Comparison of ENCODE assay signal across 8 mouse cellular contexts in the genomic region with DNA sequence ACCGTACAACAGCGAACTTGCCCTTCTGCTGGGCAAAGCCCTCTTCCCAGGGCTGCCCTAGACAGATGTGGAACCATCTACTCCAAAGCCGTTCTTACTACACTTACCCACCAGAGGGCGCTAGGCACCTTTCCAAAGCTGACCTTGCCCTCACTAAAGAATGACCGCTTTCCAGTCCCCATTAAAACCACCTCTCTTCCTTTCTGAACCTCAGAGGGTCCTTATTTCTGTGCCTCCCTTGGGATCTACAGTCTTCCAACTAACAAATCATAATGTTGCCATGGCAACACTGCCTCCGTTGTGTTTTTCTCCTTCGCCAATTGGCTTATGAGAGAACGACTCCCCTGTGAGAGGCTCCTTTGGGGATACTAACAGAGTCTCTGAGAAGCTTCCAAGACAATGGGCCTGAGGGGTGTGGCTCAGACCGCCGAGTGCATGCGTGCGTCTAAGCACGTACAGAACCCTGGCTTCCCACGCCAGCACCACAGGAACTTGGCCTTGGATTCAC. TPM values are rescaled to one million over a fixed set of nuclear protein-coding genes. Genes with fewer than 3 reads are reported as not detected.
DNase-seq lines count a peak whose midpoint lies in the region; ATAC-seq and TF ChIP-seq lines count a peak whose summit lies in the region.

No protein-coding gene starts in this region.

- H3K4me3 ChIP-seq in thymus, adult 2 months (ENCODE audit: control insufficient read depth, insufficient read depth, low read length): no peak overlapping the region
- no peak overlapping the region for H3K4me3 ChIP-seq in intestine, embryonic 16.5 days (ENCODE audit: low read length)
- H3K4me3 ChIP-seq in midbrain, embryonic 14.5 days (replicated peaks; ENCODE audit: low read depth, low read length): no peak overlapping the region
- no peak overlapping the region for H3K4me3 ChIP-seq in spleen, adult 2 months (ENCODE audit: extremely low read depth, insufficient read depth, insufficient read length)

- H3K27me3 ChIP-seq in thymus, adult 2 months (ENCODE audit: control insufficient read depth, insufficient read depth, low read length): no peaks in the 10 kb centered on the region
- no peaks in the 10 kb centered on the region for H3K27me3 ChIP-seq in intestine, embryonic 16.5 days (replicated peaks; ENCODE audit: control insufficient read depth, insufficient read depth, low read length)
- H3K27me3 ChIP-seq in midbrain, embryonic 14.5 days (ENCODE audit: control insufficient read depth, insufficient read depth, low read length): no peaks in the 10 kb centered on the region
- H3K27me3 ChIP-seq in spleen, adult 2 months (ENCODE audit: control insufficient read depth, insufficient read depth, low read length): no peaks in the 10 kb centered on the region

- TF ChIP-seq CTCF in thymus, adult 2 months (IDR thresholded peaks at IDR 0.05; ENCODE audit: borderline replicate concordance, control insufficient read depth, extremely low read depth, insufficient read depth, low read length, poor library complexity): no peak
- TF ChIP-seq CTCF in spleen, adult 2 months (IDR thresholded peaks at IDR 0.05; ENCODE audit: extremely low read depth, insufficient read depth, insufficient read length, insufficient replicate concordance): peak; percentile 67; the same call in 1 of the 2 replicates

- no peaks in the 10 kb centered on the region for H3K36me3 ChIP-seq in thymus, adult 2 months (ENCODE audit: control insufficient read depth, insufficient read depth, low read length)
- H3K36me3 ChIP-seq in intestine, embryonic 16.5 days (ENCODE audit: control insufficient read depth, insufficient read depth, low read length): no peaks in the 10 kb centered on the region
- no peaks in the 10 kb centered on the region for H3K36me3 ChIP-seq in midbrain, embryonic 14.5 days (ENCODE audit: control insufficient read depth, insufficient read depth, low read length)
- H3K36me3 ChIP-seq in spleen, adult 2 months (ENCODE audit: control insufficient read depth, insufficient read depth, low read length): no peaks in the 10 kb centered on the region

- peak; percentile 73 for DNase-seq in thymus, adult 2 months
- no peak for DNase-seq in thymus, adult 18-20 months
- peak; percentile 79 for DNase-seq in embryo, embryonic 11 days
- DNase-seq in gastrocnemius, postnatal 4 days (ENCODE audit: low spot score in 2 of 2): peak; percentile 63 to 78
- peak; percentile 71 for DNase-seq in left cerebral cortex, postnatal 4 days
- DNase-seq in midbrain, embryonic 14.5 days: peak; percentile 91
- DNase-seq in spleen, adult 2 months (ENCODE audit: low read depth in 1 of 2, low spot score in 2 of 2): peak; percentile 33 to 69

- H3K4me1 ChIP-seq in thymus, adult 2 months (replicated peaks; ENCODE audit: control insufficient read depth, insufficient read depth, low read length): no peaks in the 10 kb centered on the region
- peaks cover 5% of the 10 kb centered on the region for H3K4me1 ChIP-seq in intestine, embryonic 16.5 days (ENCODE audit: control insufficient read depth, insufficient read depth, low read length)
- H3K4me1 ChIP-seq in midbrain, embryonic 14.5 days (ENCODE audit: control insufficient read depth, insufficient read depth, low read length): peaks cover 9% of the 10 kb centered on the region
- no peaks in the 10 kb centered on the region for H3K4me1 ChIP-seq in spleen, adult 2 months (ENCODE audit: control insufficient read depth, insufficient read depth, insufficient read length)

- TF ChIP-seq POLR2A in thymus, adult 2 months (IDR thresholded peaks at IDR 0.05; ENCODE audit: control insufficient read depth, extremely low read depth, insufficient read depth, low read length, poor library complexity): no peak
- no peak for TF ChIP-seq POLR2A in spleen, adult 2 months (IDR thresholded peaks at IDR 0.05; ENCODE audit: low read depth, low read length)

- intact Hi-C loops in left cerebral cortex, postnatal 4 days (cut with DNase I): no loop called here

- WGBS in thymus, adult 2 months: 30% methylated on average over 14 of the region's 14 CpGs
- 12% methylated on average over 14 of the region's 14 CpGs for WGBS in intestine, embryonic 16.5 days
- WGBS in midbrain, embryonic 14.5 days: 7% methylated on average over 14 of the region's 14 CpGs
- 17% methylated on average over 14 of the region's 14 CpGs for WGBS in spleen, adult 2 months

- H3K4me2 ChIP-seq in intestine, embryonic 16.5 days (ENCODE audit: low read depth, low read length): no peak overlapping the region
- H3K4me2 ChIP-seq in midbrain, embryonic 14.5 days (ENCODE audit: low read length): peak overlapping the region; percentile 4; the same call in 1 of the 2 replicates

- no peaks in the 10 kb centered on the region for H3K9me3 ChIP-seq in intestine, embryonic 16.5 days (ENCODE audit: control insufficient read depth, low read length)
- no peaks in the 10 kb centered on the region for H3K9me3 ChIP-seq in midbrain, embryonic 14.5 days (ENCODE audit: control insufficient read depth, low read length)

- no peak overlapping the region for H3K9ac ChIP-seq in intestine, embryonic 16.5 days (ENCODE audit: low read depth, low read length)
- no peak overlapping the region for H3K9ac ChIP-seq in midbrain, embryonic 14.5 days (replicated peaks; ENCODE audit: low read length)

- ATAC-seq in intestine, embryonic 16.5 days: peak; percentile 78
- ATAC-seq in midbrain, embryonic 14.5 days (ENCODE audit: low FRiP score, low TSS enrichment): peak; percentile 57; the same call in 1 of the 2 replicates

- H3K27ac ChIP-seq in thymus, adult 2 months (ENCODE audit: control insufficient read depth, insufficient read depth, low read length): no peak overlapping the region
- no peak overlapping the region; the same call in 1 of the 2 replicates for H3K27ac ChIP-seq in intestine, embryonic 16.5 days (ENCODE audit: low read length)
- H3K27ac ChIP-seq in midbrain, embryonic 14.5 days (replicated peaks; ENCODE audit: low read depth, low read length): peak overlapping the region; percentile 77
- H3K27ac ChIP-seq in spleen, adult 2 months (ENCODE audit: insufficient read depth, low read length): no peak overlapping the region

RNA-seq across cellular contexts. Expression of gene Trim56, which starts 6.7 kb away (rescaled TPM):
- 49.3 and 55.8 TPM in 2 replicates for polyA plus RNA-seq in thymus, adult 2 months (2012; rRNA removed)
- 10 to 100 TPM; 13.6 to 13.8 TPM for total RNA-seq in gastrocnemius, postnatal 4 days (2021)
- 5.5 and 6.5 TPM in 2 replicates for polyA plus RNA-seq in intestine, embryonic 16.5 days (2015; fragmentation: Nextera tagmentation; extraction: Ambion mirVana)
- 1 to 10 TPM; 4.1 to 5.6 TPM for total RNA-seq in left cerebral cortex, postnatal 4 days (2021)
- 1.5 and 2.8 TPM in 2 replicates for polyA plus RNA-seq in midbrain, embryonic 14.5 days (2014; fragmentation: Nextera tagmentation; extraction: Ambion mirVana)
- 26.6 and 28.6 TPM in 2 replicates for polyA plus RNA-seq in spleen, adult 2 months (2012; rRNA removed)

RNA-seq across cellular contexts. Expression of gene Muc3, which starts 26.4 kb away (rescaled TPM):
- 0.52 and 0.86 TPM in 2 replicates for polyA plus RNA-seq in thymus, adult 2 months (2012; rRNA removed)
- total RNA-seq in gastrocnemius, postnatal 4 days (2021): not detected
- polyA plus RNA-seq in intestine, embryonic 16.5 days (2015; fragmentation: Nextera tagmentation; extraction: Ambion mirVana): 5.6 and 6.1 TPM in 2 replicates
- total RNA-seq in left cerebral cortex, postnatal 4 days (2021): not detected
- not detected in 2 replicates for polyA plus RNA-seq in midbrain, embryonic 14.5 days (2014; fragmentation: Nextera tagmentation; extraction: Ambion mirVana)
- polyA plus RNA-seq in spleen, adult 2 months (2012; rRNA removed): 0.07 TPM in 1 of 2 replicates, not detected in the other

RNA-seq across cellular contexts. Expression of gene Serpine1, which starts 50.7 kb away (rescaled TPM):
- polyA plus RNA-seq in thymus, adult 2 months (2012; rRNA removed): 3.1 and 4.1 TPM in 2 replicates
- 1 to 10 TPM; 3.6 to 4.9 TPM for total RNA-seq in gastrocnemius, postnatal 4 days (2021)
- 0.24 and 0.29 TPM in 2 replicates for polyA plus RNA-seq in intestine, embryonic 16.5 days (2015; fragmentation: Nextera tagmentation; extraction: Ambion mirVana)
- total RNA-seq in left cerebral cortex, postnatal 4 days (2021): under 1 TPM; 0.60 TPM
- 0.26 and 0.28 TPM in 2 replicates for polyA plus RNA-seq in midbrain, embryonic 14.5 days (2014; fragmentation: Nextera tagmentation; extraction: Ambion mirVana)
- 1.6 and 2.1 TPM in 2 replicates for polyA plus RNA-seq in spleen, adult 2 months (2012; rRNA removed)

Comparison
In these comparisons a context has a peak if more than half of its experiments do, and no peak if none do; other contexts are left out.
1. DNase-seq: peak in thymus, adult 2 months (single experiment), embryo, embryonic 11 days (single experiment), gastrocnemius, postnatal 4 days (2 of 2), left cerebral cortex, postnatal 4 days (single experiment), midbrain, embryonic 14.5 days (single experiment) and spleen, adult 2 months (2 of 2); none in thymus, adult 18-20 months (0 of 2).